Mouse (Mus musculus) ovary, adult 18-20 months (tissue): ENCODE measurements around the gene Nr5a2.
"Not testable (repeated sequence)": the region's sequence is repeated elsewhere in the genome, so short reads cannot be mapped to it uniquely, and the experiment has no call there.

Experiments used
- DNase-seq: peaks from one replicate; pipeline ENCODE4 v3.0.0; 2022; ENCODE audit warnings: low spot score, mixed read lengths

Nr5a2 gene

DNA sequence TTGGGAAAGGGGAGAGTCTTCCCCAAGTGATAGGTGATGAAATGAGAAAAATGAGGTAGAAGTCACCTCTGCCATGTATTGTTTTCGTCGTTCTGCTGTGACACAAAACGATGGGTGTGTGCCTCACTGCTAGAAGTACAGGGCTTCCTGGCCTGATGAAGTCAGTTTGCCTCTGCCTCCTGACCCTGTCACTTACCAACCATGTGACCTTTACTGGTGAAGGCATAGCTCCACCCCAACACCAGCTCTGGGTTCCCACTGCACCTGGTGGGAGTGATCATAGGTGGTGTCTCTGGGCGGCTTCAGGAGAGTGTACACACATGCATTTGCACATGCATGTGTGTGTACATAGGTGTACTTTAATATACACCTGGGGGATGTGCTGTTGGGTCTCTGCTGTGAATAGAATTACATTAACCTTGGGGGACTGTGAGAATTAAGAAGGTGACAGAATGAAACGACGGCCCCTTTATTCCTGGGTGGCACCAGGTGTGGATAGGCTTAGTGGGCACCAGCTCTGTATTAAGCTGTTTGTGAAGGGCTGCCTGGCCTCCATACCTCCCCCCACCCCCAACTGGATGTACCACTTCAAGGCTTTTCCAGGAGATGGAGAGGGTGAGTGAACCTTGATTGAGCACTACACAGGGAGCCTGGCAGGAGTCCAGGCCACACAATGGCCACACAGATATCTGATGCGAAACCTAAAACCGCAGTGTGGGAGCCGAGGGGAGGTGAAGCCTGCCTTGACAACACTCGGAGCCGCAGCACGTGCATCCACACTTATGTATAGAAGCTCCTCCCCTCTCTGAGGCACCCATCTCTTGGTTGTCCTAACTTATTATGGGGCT lies 127.7 kb downstream of the Nr5a2 start:
- peak; percentile 31 for DNase-seq

DNA sequence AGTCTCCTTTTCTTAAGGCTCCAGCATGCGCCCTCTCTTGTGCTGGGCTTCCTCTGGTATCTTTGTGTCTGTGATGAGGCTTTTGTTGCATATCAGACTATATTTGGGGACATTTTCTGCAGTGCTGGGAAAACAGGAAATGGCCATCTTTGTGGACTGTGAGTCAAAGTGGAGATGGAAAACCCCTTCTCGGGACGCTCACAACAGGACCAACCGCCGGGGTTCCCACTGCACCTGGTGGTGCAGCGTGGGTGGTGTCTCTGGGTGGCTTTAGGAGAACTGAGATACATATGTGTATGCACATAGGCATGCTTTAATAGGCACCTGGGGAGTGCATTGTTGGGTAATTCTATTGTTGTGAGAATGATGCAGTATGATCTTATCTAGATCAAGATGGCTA lies 129.3 kb downstream of the Nr5a2 start:
- no peak for DNase-seq

DNA sequence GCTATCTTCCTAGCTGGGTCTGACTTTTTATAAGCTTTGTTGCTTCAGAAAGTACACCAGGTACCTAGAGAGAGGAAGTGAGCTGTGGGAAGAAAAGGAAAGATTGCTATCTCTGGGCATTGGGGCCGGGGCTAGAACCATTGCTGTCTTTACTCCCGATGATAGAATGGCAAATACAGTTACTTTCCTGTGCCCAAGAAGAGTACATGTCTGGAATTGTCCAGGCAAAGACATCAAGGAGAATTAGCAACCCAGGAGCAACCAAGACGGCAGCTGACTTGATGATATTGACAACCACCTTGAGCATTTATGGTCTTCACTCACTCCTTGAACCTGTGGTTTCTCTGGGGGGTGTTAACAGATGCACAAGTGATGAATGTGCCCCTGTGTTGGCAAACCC lies 130.3 kb downstream of the Nr5a2 start:
- DNase-seq = no peak

DNA sequence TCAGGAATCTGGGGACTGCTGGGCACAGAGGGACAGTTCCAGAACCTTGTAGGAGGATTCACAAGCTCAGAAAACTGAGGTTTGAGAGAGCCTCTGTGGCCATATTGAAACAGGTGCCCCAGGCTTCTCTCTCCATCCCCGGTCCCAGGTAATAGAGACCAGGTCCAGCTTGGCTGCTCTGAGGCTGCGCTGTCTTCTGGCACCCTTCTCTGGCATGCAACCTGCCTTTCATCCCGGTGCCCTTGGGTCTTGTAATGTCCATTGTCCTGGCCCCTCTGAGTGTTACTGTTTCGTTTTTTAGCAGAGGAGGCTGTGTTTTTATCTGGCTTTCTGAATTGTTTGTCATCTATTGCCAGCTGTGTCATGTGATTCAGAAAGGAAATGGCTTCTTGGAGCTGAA lies 136.4 kb downstream of the Nr5a2 start:
- no peak for DNase-seq

DNA sequence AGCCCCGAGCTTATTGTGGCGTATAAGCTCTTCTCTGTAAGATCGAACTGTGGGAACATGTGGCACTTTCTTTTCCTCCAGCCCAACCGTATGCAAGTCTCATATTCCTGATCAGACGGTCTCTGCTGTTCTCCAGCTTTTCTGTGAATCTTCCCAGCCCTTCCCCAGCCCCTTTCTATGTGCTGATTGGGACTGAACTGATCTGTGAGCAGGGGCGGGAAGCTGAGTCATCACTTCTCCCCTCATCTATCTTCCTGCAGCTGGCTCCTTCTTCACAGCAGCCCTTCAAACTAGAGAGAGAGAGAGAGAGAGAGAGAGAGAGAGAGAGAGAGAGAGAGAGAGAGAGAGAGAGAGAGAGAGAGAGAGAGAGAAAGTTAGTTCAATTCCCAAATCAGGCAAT lies 159.6 kb downstream of the Nr5a2 start:
- no peak for DNase-seq

DNA sequence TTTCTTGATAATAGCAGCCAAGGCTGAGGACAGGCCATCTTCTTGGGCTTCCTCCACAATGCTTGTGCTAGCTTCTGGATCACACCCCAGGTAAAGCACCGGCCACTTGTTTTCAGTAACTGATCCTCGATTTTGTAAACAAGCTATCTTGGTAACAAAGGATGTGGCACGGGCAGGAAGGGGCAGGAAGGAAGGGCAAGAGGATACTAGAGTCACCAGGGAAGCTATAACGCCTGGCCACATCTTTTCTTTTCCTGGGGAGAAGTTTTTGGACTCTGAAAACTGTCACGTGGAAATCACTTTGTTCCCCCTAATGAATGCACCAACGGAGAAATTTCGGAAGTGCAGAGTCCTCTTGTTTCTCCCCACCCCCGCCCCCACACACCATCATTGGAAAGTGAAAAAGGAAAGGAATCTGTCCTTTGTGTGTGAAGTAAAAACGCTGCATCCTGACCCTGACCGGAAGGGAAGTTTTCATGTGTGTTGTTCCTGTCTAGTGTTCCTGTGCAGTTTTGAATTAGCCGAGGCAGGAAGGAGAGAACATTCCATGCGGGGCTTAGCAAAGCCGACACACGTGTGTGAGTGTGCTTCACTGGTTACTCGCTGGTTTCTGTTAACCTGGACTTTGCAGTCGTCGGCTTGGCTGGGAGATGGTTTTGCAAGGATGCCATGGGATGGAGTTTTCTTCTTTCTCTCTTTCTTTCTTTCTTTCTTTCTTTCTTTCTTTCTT lies 163.7 kb downstream of the Nr5a2 start:
- DNase-seq = no peak

DNA sequence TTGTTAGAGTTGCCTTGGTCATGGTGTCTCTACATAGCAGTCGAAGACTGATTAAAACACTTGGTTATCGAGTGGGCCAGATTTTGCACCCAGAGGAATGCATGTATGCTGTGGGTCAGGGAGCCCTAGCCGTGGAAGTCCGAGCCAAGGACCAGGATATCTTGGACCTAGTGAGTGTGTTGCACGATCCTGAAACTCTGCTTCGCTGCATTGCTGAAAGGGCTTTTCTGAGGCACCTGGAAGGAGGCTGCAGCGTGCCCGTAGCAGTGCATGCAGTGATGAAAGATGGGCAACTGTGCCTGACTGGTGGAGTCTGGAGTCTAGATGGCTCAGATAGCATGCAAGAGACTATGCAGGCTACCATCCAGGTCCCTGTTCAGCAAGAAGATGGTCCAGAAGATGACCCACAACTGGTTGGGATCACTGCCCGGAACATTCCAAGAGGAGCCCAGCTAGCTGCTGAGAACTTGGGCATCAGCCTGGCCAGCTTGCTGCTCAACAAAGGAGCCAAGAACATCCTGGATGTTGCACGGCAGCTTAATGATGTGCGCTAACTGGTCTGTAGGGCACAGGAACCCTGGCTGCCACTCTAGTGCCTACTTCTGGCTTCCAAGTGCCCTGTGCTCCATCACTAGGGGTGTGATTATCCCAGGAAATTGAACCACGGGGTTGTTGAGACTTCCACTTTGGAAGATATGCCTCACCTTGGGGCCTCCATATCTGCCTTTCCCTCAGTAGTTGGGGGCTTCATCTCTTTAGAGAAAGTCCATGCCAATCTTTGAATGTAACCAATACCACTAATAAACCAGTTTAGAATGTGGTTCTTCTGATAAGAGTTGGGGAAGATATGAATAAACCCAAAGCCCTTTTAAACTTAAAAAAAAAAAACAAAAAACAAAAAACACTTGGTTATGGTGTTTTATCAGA lies 167.0 kb downstream of the Nr5a2 start:
- not testable (repeated sequence) for DNase-seq
